Mouse (Mus musculus): ENCODE data around the gene Trem3. TPM values are rescaled to one million over a fixed set of nuclear protein-coding genes. Genes with fewer than 3 reads are reported as not detected.

The Trem3 gene
- polyA plus RNA-seq, 1 experiment: not detected

DNA sequence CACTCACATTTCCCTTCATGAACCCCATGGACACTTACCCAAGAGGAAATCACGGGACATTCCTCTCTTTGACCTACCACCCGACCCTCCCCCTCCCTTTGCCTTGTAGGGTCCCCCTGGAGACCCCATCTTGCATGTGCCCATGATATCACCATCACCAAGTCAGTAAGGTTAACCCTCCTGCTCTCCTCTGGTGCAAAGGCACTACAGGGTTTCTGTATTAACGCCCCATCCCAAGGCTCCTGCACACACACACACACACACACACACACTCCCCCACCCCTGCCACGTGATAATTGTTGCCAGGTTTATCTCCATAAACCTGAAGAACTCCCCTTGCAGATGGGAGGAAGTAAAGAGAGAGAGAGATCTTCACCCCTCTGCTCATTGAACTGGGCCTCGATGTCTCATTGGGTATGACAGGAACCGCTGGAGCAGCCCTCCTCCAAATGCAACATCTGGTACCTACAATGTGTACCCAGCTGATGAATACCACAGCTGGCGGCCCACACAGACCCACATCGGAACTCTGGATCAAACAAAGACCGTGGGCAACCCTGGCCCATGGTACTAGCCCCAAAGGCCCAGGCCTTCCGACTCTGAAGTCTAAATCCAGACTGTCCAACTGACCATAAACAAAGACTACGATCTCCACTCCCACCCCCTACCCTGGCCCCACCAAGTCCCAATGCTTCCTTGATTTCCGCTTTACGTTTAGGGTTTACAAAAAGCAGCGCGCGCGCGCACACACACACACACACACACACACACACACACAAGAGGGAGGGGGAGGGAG, 33.6 kb downstream of the Trem3 start:
- no peak for TF ChIP-seq POLR2A (IDR thresholded peaks at IDR 0.05; ENCODE audit: insufficient read depth, low read length)
- TF ChIP-seq EP300 (IDR thresholded peaks at IDR 0.05; ENCODE audit: insufficient read depth, low read depth, low read length): no peak
- TF ChIP-seq CTCF (IDR thresholded peaks at IDR 0.05; ENCODE audit: low read depth, low read length): no peak
- no peaks in the 10 kb centered on the region for H3K9me3 ChIP-seq (replicated peaks; ENCODE audit: control insufficient read depth, insufficient read depth, low read length, poor library complexity, severe bottlenecking)
- peak overlapping the region; percentile 78 for H3K9ac ChIP-seq (ENCODE audit: low read depth, poor library complexity, severe bottlenecking)
- H3K36me3 ChIP-seq (ENCODE audit: control insufficient read depth, insufficient read depth, low read length, poor library complexity, severe bottlenecking): no peaks in the 10 kb centered on the region
- H3K27ac ChIP-seq (ENCODE audit: insufficient read depth, low read length): peak overlapping the region; percentile 29; the same call in 1 of the 2 replicates
- H3K4me3 ChIP-seq (ENCODE audit: low read depth, low read length): peak overlapping the region; percentile 87
- H3K27me3 ChIP-seq (ENCODE audit: control insufficient read depth, insufficient read depth, low read length, poor library complexity, severe bottlenecking): no peaks in the 10 kb centered on the region
- peaks cover 3% of the 10 kb centered on the region for H3K4me1 ChIP-seq (ENCODE audit: control insufficient read depth, insufficient read depth, low read length)

DNA sequence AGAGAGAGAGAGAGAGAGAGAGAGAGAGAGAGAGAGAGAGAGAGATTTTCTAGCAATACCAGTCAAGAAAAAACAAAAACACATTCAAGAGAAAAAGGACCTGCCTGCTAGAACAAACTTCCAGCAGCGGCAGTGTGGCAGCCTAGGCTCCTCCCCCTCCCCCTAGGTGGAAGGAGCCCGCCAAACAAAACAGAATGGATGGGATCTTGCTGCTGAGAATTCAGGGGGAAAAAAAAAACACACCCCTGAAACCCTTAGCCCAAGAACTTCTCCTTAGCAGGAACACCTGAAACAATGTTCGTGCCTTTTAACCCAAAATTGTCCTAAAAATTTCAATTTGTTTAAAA, 34.1 kb downstream of the Trem3 start:
- no peaks in the 10 kb centered on the region for H3K9me3 ChIP-seq (replicated peaks; ENCODE audit: control insufficient read depth, insufficient read depth, low read length, poor library complexity, severe bottlenecking)
- no peaks in the 10 kb centered on the region for H3K36me3 ChIP-seq (ENCODE audit: control insufficient read depth, insufficient read depth, low read length, poor library complexity, severe bottlenecking)
- H3K27me3 ChIP-seq (ENCODE audit: control insufficient read depth, insufficient read depth, low read length, poor library complexity, severe bottlenecking): no peaks in the 10 kb centered on the region
- peak overlapping the region; percentile 78 for H3K9ac ChIP-seq (ENCODE audit: low read depth, poor library complexity, severe bottlenecking)
- H3K4me3 ChIP-seq (ENCODE audit: low read depth, low read length): peak overlapping the region; percentile 87
- TF ChIP-seq EP300 (IDR thresholded peaks at IDR 0.05; ENCODE audit: insufficient read depth, low read depth, low read length) (no peak), CTCF (IDR thresholded peaks at IDR 0.05; ENCODE audit: low read depth, low read length) (no peak), POLR2A (IDR thresholded peaks at IDR 0.05; ENCODE audit: insufficient read depth, low read length) (no peak)
- peaks cover 3% of the 10 kb centered on the region for H3K4me1 ChIP-seq (ENCODE audit: control insufficient read depth, insufficient read depth, low read length)
- peak overlapping the region; percentile 29; the same call in 1 of the 2 replicates for H3K27ac ChIP-seq (ENCODE audit: insufficient read depth, low read length)

DNA sequence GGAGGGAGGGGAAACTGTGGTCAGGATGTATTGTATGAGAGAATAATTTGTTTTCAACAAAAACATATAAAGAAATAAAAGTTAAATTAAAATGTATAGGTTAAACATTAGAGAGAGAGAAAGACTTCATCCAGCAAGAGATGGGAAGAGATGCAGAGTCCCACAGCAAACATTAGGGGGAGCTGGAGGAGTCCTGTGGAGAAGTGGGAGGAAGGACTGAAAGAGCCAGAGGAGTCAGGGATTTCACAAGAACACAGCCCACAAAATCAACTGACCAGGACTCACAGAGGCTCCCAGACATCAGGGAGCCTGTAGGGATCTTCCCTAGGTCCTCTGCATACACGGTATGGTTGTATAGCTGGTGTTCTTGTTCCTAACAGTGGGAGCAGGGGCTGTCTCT, 39.2 kb downstream of the Trem3 start:
- Histone ChIP-seq H3K27me3 (ENCODE audit: control insufficient read depth, insufficient read depth, low read length, poor library complexity, severe bottlenecking) (no peaks in the 10 kb centered on the region), H3K36me3 (ENCODE audit: control insufficient read depth, insufficient read depth, low read length, poor library complexity, severe bottlenecking) (no peaks in the 10 kb centered on the region), H3K4me3 (ENCODE audit: low read depth, low read length) (no peak overlapping the region), H3K4me1 (ENCODE audit: control insufficient read depth, insufficient read depth, low read length) (peaks cover 2% of the 10 kb centered on the region), H3K27ac (ENCODE audit: insufficient read depth, low read length) (no peak overlapping the region), H3K9me3 (replicated peaks; ENCODE audit: control insufficient read depth, insufficient read depth, low read length, poor library complexity, severe bottlenecking) (peaks cover 7% of the 10 kb centered on the region; the same call in 1 of the 2 replicates), H3K9ac (ENCODE audit: low read depth, poor library complexity, severe bottlenecking) (no peak overlapping the region)
- no peak for TF ChIP-seq POLR2A (IDR thresholded peaks at IDR 0.05; ENCODE audit: insufficient read depth, low read length)
- no peak for TF ChIP-seq EP300 (IDR thresholded peaks at IDR 0.05; ENCODE audit: insufficient read depth, low read depth, low read length)
- TF ChIP-seq CTCF (IDR thresholded peaks at IDR 0.05; ENCODE audit: low read depth, low read length): peak; percentile 43

DNA sequence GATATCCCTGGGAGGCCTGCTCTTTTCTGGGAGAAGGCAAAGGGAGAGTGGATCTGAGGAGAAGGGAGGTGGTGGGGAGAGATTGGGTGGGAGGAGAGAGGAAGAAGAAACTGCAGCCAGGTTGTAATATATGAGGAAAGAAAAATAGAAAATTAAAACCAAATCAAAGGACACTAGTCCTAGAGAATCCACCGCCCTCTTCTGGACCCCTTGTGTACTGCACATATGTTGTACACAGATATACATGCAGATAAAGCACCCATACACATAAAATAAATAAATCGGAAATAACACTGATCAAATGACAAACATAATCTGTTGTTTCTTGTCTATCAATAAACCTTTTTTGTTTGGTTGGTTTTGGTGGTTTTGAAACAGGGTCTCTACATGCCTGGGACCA, 39.7 kb downstream of the Trem3 start:
- H3K27ac ChIP-seq (ENCODE audit: insufficient read depth, low read length): no peak overlapping the region
- no peak overlapping the region for H3K4me3 ChIP-seq (ENCODE audit: low read depth, low read length)
- H3K4me1 ChIP-seq (ENCODE audit: control insufficient read depth, insufficient read depth, low read length): peaks cover 2% of the 10 kb centered on the region
- TF ChIP-seq CTCF (IDR thresholded peaks at IDR 0.05; ENCODE audit: low read depth, low read length): no peak
- no peak for TF ChIP-seq EP300 (IDR thresholded peaks at IDR 0.05; ENCODE audit: insufficient read depth, low read depth, low read length)
- no peak for TF ChIP-seq POLR2A (IDR thresholded peaks at IDR 0.05; ENCODE audit: insufficient read depth, low read length)
- H3K27me3 ChIP-seq (ENCODE audit: control insufficient read depth, insufficient read depth, low read length, poor library complexity, severe bottlenecking): no peaks in the 10 kb centered on the region
- no peaks in the 10 kb centered on the region for H3K36me3 ChIP-seq (ENCODE audit: control insufficient read depth, insufficient read depth, low read length, poor library complexity, severe bottlenecking)
- H3K9me3 ChIP-seq (replicated peaks; ENCODE audit: control insufficient read depth, insufficient read depth, low read length, poor library complexity, severe bottlenecking): peaks cover 7% of the 10 kb centered on the region; the same call in 1 of the 2 replicates
- no peak overlapping the region for H3K9ac ChIP-seq (ENCODE audit: low read depth, poor library complexity, severe bottlenecking)

DNA sequence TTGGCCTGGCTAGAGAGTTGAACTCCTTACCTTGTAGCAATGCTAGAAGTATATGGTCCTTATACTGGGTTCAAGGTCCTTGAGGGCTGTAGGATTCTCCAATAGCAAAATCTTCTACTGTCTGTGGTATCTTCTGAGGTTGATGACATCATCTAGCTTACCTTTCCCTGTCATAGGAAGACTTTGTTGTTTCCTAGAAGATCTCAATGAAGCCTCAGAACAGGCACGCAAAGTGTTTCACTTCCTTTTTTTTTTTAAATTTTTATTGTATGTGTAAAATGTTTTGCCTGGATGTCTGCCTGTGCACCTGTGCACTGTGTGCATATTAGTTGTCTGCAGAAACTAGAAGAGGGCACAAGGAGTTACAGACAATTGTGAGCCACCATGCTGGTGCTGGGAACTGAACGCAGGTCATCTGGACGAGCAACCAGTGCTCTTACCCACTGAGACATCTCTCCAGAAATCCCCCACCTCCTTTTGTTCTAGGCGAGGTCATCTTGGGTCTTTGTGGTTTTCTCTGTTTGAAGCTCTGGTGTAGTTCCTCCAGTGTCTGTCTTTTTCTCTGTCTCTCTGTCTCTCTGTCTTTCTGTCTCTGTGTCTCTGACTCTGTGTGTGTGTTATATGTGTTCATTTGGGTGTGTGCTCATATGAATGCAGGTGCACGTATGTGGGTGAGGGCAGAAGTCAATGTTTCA, 46.1 kb downstream of the Trem3 start:
- TF ChIP-seq CTCF (IDR thresholded peaks at IDR 0.05; ENCODE audit: low read depth, low read length) (no peak), POLR2A (IDR thresholded peaks at IDR 0.05; ENCODE audit: insufficient read depth, low read length) (no peak), EP300 (IDR thresholded peaks at IDR 0.05; ENCODE audit: insufficient read depth, low read depth, low read length) (no peak)
- H3K4me1 ChIP-seq (ENCODE audit: control insufficient read depth, insufficient read depth, low read length): peaks cover 4% of the 10 kb centered on the region
- no peak overlapping the region for H3K4me3 ChIP-seq (ENCODE audit: low read depth, low read length)

DNA sequence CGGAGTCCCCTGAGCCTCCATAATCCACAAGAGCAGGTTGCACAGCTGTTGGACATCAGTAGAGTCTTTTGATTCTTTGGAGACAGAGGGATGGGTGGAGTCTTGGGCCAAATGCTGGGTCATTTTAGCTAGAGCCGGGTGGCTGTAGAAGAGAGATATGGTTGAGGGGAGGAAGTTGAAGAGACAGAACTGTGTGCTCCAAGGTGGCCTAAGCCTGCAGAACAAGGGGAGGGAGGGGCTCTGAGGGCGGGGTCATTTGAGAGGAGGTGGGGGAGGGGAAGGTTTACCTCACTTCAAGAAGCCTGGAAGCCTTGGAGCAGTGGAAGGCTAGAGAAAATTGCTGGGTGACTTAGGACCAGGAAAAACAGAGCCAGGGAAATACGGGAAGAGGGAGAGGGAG, 51.6 kb downstream of the Trem3 start, which contains the start of gene Treml2:
TSS of gene Treml2 (plus strand) at position 296 of the 400 bp plus-strand sequence.
- H3K36me3 ChIP-seq (ENCODE audit: control insufficient read depth, insufficient read depth, low read length, poor library complexity, severe bottlenecking): no peaks in the 10 kb centered on the region
- H3K4me3 ChIP-seq (ENCODE audit: low read depth, low read length): no peak within 1 kb of the TSS
- peak within 1 kb of the TSS; percentile 26 for H3K27ac ChIP-seq (ENCODE audit: insufficient read depth, low read length)
- no peaks in the 10 kb centered on the region for H3K9me3 ChIP-seq (replicated peaks; ENCODE audit: control insufficient read depth, insufficient read depth, low read length, poor library complexity, severe bottlenecking)
- H3K9ac ChIP-seq (ENCODE audit: low read depth, poor library complexity, severe bottlenecking): no peak within 1 kb of the TSS
- TF ChIP-seq EP300 (IDR thresholded peaks at IDR 0.05; ENCODE audit: insufficient read depth, low read depth, low read length): no peak
- no peak for TF ChIP-seq CTCF (IDR thresholded peaks at IDR 0.05; ENCODE audit: low read depth, low read length)
- no peak for TF ChIP-seq POLR2A (IDR thresholded peaks at IDR 0.05; ENCODE audit: insufficient read depth, low read length)
- no peaks in the 10 kb centered on the region for H3K27me3 ChIP-seq (ENCODE audit: control insufficient read depth, insufficient read depth, low read length, poor library complexity, severe bottlenecking)
- peaks cover 7% of the 10 kb centered on the region for H3K4me1 ChIP-seq (ENCODE audit: control insufficient read depth, insufficient read depth, low read length)

More for the DNA sequence above, 46.1 kb downstream of the Trem3 start:
- Histone ChIP-seq H3K36me3 (ENCODE audit: control insufficient read depth, insufficient read depth, low read length, poor library complexity, severe bottlenecking) (no peaks in the 10 kb centered on the region), H3K9ac (ENCODE audit: low read depth, poor library complexity, severe bottlenecking) (no peak overlapping the region), H3K9me3 (replicated peaks; ENCODE audit: control insufficient read depth, insufficient read depth, low read length, poor library complexity, severe bottlenecking) (peaks cover 4% of the 10 kb centered on the region; the same call in 1 of the 2 replicates), H3K27ac (ENCODE audit: insufficient read depth, low read length) (no peak overlapping the region), H3K27me3 (ENCODE audit: control insufficient read depth, insufficient read depth, low read length, poor library complexity, severe bottlenecking) (no peaks in the 10 kb centered on the region)

All from ES-Bruce4 (cell line).